Mouse (Mus musculus): ENCODE results near the gene Eya4.

DNA sequence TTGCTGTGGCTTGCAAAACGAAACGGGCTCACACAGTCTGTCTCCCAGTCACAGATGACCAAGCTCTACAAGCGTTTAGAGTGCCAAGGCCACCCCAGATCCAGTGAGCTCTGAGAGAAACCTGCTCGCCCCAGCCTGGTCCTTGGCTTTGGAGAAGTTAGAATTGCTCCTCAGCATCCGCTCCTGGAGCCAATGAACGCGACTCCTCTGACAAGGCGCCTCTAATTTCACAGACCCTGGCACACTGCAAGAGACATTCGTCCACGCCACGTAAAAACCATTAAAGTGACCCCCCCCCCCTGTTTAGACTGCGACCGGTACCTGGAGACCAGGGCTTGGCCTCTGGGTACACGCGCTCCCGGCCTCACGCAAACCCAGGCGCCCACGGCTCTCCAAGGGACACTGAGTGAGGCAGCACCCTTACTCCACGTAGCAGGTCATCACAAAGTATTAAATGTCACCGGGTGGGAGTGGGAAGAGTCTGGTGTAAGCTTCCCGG, 1.6 kb downstream of the Eya4 start:
- TF ChIP-seq CTCF (IDR thresholded peaks at IDR 0.05; ENCODE audit: low read depth, low read length) (no peak), POLR2A (IDR thresholded peaks at IDR 0.05; ENCODE audit: extremely low read depth, insufficient read depth, low read length) (no peak)

All from liver, adult 2 months (tissue).